Mouse (Mus musculus) midbrain, embryonic 15.5 days (tissue): Measurements from ENCODE around the gene Ly6g6c. TPM values are rescaled to one million over a fixed set of nuclear protein-coding genes. Genes with fewer than 3 reads are reported as not detected.

Source experiments
- ATAC-seq: fragments of 200-750 bp; cut with Nextera tagmentation; replicated peaks from 2 replicates; pipeline ENCODE4 v1.8.0; 2017; ENCODE audit warnings: moderate TSS enrichment
- H3K27ac ChIP-seq: fragments of 300-500 bp; sonication (generic); 2 replicates; pipeline ENCODE4 v1.5.1; 2015; ENCODE audit warnings: mild to moderate bottlenecking, inconsistent platforms
- H3K27me3 ChIP-seq: fragments of 300-500 bp; sonication (generic); replicated peaks from 2 replicates; pipeline ENCODE4 v1.6.1; 2015; ENCODE audit warnings: inconsistent platforms
- H3K36me3 ChIP-seq: fragments of 300-500 bp; sonication (generic); replicated peaks from 2 replicates; pipeline ENCODE4 v1.6.1; 2015; ENCODE audit warnings: inconsistent platforms
- H3K4me1 ChIP-seq: fragments of 300-500 bp; sonication (generic); 2 replicates; pipeline ENCODE4 v1.6.1; 2015; ENCODE audit warnings: inconsistent platforms
- H3K4me2 ChIP-seq: fragments of 300-500 bp; sonication (generic); 2 replicates; pipeline ENCODE4 v1.6.1; 2015; ENCODE audit warnings: inconsistent platforms, mild to moderate bottlenecking, moderate library complexity
- H3K4me3 ChIP-seq: fragments of 300-500 bp; sonication (generic); 2 replicates; pipeline ENCODE4 v1.5.1; 2015; ENCODE audit warnings: mild to moderate bottlenecking, inconsistent platforms
- H3K9ac ChIP-seq: fragments of 300-500 bp; sonication (generic); 2 replicates; pipeline ENCODE4 v1.6.1; 2015; ENCODE audit warnings: mild to moderate bottlenecking, inconsistent platforms
- H3K9me3 ChIP-seq: fragments of 300-500 bp; sonication (generic); 2 replicates; pipeline ENCODE4 v1.6.1; 2016; ENCODE audit warnings: inconsistent platforms
- WGBS: fragments of 180-500 bp; shearing (Covaris S2); methylation state at CpG from one replicate; pipeline ENCODE4 v1.1.7; 2015; ENCODE audit warnings: mixed read lengths; 5-methylcytosine and 5-hydroxymethylcytosine counted together
- polyA plus RNA-seq: library from polyadenylated mRNA; unstranded; fragments of >200 nt; fragmentation: Nextera tagmentation; extraction: Ambion mirVana; gene quantifications from 2 replicates; pipeline ENCODE4 v1.2.1, GENCODE M21; 2015

Ly6g6c gene
- polyA plus RNA-seq, 1 experiment from 2014 or later: not detected

GRCm38 (mm10) chr17:35051156-35052086 is 13.8 kb upstream of the Ly6g6c start:
- Histone ChIP-seq H3K27ac (peak overlapping the region; percentile 82), H3K27me3 (no peaks in the 10 kb centered on the region), H3K9ac (peak overlapping the region; percentile 42), H3K9me3 (no peaks in the 10 kb centered on the region), H3K4me1 (peaks cover 26% of the 10 kb centered on the region), H3K36me3 (no peaks in the 10 kb centered on the region), H3K4me2 (peak overlapping the region; percentile 48), H3K4me3 (peak overlapping the region; percentile 33)
- 3% methylated on average over 20 of the region's 21 CpGs for WGBS
- peak; percentile 48; the same call in 1 of the 2 replicates for ATAC-seq

DNA sequence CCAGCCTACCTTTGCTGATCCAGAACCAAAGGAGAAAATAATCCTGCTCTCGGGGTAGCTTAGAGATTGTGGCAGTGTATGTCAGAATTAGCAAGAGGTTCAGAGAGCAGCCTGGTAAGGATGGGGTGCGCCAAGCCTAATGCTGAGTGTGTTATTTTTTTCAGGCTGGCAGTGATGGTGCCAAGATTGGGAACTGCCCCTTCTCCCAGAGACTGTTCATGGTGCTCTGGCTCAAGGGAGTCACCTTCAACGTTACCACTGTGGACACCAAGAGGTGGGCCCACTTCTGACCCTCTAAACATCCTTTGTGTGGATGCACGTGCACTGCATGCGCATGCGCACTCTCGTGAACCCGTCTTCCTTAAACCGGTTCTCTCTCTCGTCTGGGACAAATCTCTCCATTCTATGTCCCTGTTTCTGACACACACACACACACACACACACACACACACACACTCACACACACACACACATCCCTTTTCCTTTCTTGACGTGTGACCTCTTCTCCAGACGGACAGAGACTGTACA is 12.9 kb upstream of the Ly6g6c start:
- Histone ChIP-seq H3K4me3 (no peak overlapping the region; the same call in 1 of the 2 replicates), H3K27ac (peak overlapping the region; percentile 82), H3K36me3 (no peaks in the 10 kb centered on the region), H3K9me3 (no peaks in the 10 kb centered on the region), H3K4me1 (peaks cover 24% of the 10 kb centered on the region), H3K27me3 (no peaks in the 10 kb centered on the region), H3K9ac (peak overlapping the region; percentile 42; the same call in 1 of the 2 replicates), H3K4me2 (peak overlapping the region; percentile 48; the same call in 1 of the 2 replicates)
- no peak for ATAC-seq
- WGBS: 68% methylated on average over 12 of the region's 12 CpGs

DNA sequence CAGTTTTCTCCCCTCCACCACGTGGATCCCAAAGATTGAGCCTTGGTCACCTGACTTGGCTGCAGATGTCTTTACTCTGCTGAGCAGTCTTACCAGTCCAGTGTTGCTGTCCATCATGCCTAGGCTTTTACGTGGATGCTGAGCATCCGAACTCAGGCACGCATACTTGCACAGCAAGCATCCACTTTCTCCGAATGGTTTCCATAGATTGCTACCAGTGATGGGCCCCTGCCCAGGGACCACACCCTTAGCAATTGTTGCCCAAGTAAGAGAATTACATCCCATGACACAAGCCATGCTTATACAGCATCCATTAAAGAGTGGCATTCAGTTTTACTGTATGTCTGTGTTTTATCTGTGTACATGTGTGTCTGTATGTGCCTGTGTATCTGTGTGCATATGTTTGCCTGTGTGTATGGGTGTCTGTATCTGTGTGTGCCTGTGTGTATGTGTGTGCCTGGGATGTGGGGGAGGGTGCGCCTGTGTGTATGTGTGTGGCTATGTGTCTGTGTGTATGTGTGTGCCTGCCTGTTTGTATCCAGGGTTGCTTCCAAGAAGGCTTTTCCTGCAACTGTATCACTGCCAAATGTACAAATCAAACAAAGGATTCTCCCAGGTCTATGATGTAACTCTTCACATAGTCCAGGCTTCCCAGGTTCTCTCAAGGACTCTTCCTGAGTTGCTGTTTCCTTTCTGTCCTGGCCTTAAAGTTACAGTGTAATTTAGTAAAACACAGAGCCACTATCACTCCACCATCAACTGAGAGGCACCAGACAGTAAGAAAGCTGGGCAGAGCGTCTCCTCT is 9.3 kb upstream of the Ly6g6c start:
- no peaks in the 10 kb centered on the region for H3K27me3 ChIP-seq
- H3K9ac ChIP-seq: no peak overlapping the region
- ATAC-seq: no peak
- WGBS: 92% methylated on average over 7 of the region's 7 CpGs
- H3K4me3 ChIP-seq: no peak overlapping the region
- H3K4me2 ChIP-seq: no peak overlapping the region
- no peaks in the 10 kb centered on the region for H3K36me3 ChIP-seq
- H3K9me3 ChIP-seq: no peaks in the 10 kb centered on the region
- no peak overlapping the region for H3K27ac ChIP-seq
- peaks cover 33% of the 10 kb centered on the region for H3K4me1 ChIP-seq

- Histone ChIP-seq H3K4me2 (no peak overlapping the region), H3K4me3 (no peak overlapping the region), H3K27ac (no peak overlapping the region), H3K36me3 (peaks cover 4% of the 10 kb centered on the region; the same call in 1 of the 2 replicates), H3K4me1 (peaks cover 24% of the 10 kb centered on the region), H3K27me3 (no peaks in the 10 kb centered on the region), H3K9ac (no peak overlapping the region), H3K9me3 (no peaks in the 10 kb centered on the region)
- WGBS: 86% methylated on average over 3 of the region's 3 CpGs
- no peak for ATAC-seq
Measured at GRCm38 (mm10) chr17:35057090-35057489, 8.1 kb upstream of the Ly6g6c start.

DNA sequence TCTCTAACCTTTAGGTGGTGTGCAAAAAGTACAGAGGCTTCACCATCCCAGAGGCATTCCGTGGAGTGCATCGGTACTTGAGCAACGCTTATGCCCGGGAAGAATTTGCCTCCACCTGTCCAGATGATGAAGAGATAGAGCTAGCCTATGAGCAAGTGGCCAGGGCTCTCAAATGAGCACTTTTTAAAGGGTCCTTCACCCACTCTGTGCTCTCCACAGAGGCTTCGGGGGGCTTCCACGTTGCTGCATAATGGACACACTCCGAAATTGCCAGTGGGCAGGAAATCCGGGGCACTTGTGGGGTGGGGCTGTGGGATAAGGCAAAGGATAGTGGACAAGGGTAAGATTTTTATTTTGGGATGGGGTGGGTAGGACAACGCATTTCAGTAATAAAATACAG is 6.9 kb upstream of the Ly6g6c start:
- peaks cover 4% of the 10 kb centered on the region; the same call in 1 of the 2 replicates for H3K27me3 ChIP-seq
- peaks cover 20% of the 10 kb centered on the region for H3K4me1 ChIP-seq
- peak overlapping the region; percentile 84 for H3K27ac ChIP-seq
- 68% methylated on average over 9 of the region's 9 CpGs for WGBS
- H3K36me3 ChIP-seq: peaks cover 4% of the 10 kb centered on the region; the same call in 1 of the 2 replicates
- H3K9me3 ChIP-seq: no peaks in the 10 kb centered on the region
- peak; percentile 19; the same call in 1 of the 2 replicates for ATAC-seq
- peak overlapping the region; percentile 71 for H3K9ac ChIP-seq
- H3K4me2 ChIP-seq: peak overlapping the region; percentile 76
- H3K4me3 ChIP-seq: peak overlapping the region; percentile 72

DNA sequence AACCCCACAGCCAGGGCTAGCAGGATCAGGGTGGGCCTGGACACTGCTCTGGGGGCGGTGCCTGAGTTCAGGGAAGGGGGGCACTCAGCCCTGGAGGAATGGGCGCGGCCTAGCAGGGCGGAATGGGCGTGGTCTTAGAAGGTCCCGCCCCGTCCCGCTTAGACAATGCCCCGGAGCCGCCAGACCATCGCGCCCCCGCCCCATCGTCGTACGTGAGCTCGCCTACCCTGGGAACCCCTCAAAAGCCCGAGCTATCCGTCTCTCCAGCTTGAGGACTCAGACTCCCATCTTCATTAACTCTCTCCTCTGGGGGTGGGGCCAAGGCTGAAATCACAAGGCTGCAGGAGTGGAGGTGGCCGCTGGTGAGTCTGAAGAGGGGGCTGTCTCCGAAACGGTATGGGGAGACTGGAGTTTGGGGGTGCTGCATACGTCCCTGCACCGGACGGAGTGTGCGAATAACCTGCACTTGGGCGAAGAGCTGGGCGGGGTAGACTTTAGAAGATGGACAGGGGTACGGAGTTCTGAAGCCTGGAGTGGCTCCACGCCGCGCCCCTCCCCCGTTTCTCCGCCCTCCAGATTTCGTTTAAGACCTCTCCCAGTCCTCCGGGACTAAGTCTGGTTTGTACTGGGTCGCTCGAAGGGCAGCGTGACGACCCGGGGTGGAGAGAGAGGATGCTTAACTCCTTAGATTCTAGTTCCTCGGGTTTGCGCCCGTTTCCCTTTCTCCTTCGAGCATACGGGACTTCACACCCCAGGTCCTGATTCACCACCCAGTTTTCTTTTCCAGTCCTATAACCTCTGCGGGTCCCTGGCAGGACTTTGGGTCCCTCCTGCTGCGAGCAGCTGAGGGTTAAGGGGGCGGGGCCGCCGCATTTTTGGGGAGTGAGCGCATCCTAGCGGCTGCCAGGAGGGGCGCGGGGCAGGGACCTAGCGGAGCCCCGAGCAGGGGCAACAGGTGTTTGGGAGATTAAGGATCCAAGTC is 6.0 kb upstream of the Ly6g6c start, which contains the start of gene Ddah2:
Gene Ddah2, plus strand, starts transcription at position 125 of the 982 bp plus-strand sequence.
- H3K4me3 ChIP-seq: peak within 1 kb of the TSS; percentile 72
- H3K36me3 ChIP-seq: peaks cover 4% of the 10 kb centered on the region; the same call in 1 of the 2 replicates
- H3K4me2 ChIP-seq: peak within 1 kb of the TSS; percentile 76
- no peaks in the 10 kb centered on the region for H3K9me3 ChIP-seq
- WGBS: under 1% methylated on average over 57 of the region's 57 CpGs
- ATAC-seq: peak; percentile 89
- H3K9ac ChIP-seq: peak within 1 kb of the TSS; percentile 71
- peaks cover 20% of the 10 kb centered on the region for H3K4me1 ChIP-seq
- H3K27me3 ChIP-seq: peaks cover 13% of the 10 kb centered on the region
- peak within 1 kb of the TSS; percentile 84 for H3K27ac ChIP-seq

DNA sequence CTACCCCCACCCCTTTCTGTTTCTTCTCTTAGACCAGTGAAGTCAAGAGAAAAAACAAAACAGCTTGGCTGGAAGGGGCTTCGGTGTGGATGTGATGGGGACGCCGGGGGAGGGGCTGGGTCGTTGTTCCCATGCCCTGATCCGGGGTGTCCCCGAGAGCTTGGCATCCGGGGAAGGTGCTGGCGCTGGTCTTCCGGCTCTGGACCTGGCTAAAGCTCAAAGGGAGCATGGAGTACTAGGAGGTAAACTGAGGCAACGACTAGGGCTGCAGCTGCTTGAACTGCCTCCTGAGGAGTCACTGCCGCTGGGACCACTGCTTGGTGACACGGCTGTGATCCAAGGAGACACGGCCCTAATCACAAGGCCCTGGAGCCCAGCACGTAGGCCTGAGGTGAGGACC is 5.1 kb upstream of the Ly6g6c start:
- Histone ChIP-seq H3K9me3 (no peaks in the 10 kb centered on the region), H3K4me3 (peak overlapping the region; percentile 72), H3K27ac (no peak overlapping the region), H3K4me1 (peaks cover 23% of the 10 kb centered on the region), H3K9ac (peak overlapping the region; percentile 71), H3K4me2 (peak overlapping the region; percentile 76), H3K27me3 (peaks cover 21% of the 10 kb centered on the region), H3K36me3 (peaks cover 4% of the 10 kb centered on the region; the same call in 1 of the 2 replicates)
- 24% methylated on average over 14 of the region's 14 CpGs for WGBS
- ATAC-seq: peak; percentile 37

DNA sequence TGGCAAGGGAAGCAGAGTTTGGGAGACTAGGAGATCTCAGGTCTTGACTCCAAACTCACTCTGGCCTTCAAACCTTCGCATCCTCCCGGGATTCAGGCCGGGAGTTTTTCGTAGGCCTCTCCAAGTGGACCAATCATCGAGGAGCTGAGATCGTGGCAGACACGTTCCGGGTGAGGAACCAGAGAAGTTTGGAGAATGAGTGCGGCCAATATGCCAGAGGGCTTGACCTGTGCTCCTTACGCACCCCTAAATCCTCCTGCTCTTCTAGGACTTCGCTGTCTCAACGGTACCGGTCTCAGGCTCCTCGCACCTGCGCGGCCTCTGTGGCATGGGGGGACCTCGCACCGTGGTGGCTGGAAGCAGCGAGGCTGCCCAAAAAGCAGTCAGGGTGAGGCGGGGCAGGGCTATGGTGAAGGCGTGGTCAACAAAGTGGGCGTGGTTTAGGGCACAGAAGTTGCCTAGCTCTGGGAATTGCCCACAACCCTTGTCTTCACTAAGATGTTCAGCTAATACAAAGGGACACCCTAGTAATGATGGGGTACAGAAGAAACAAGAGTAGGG is 4.4 kb upstream of the Ly6g6c start:
- no peaks in the 10 kb centered on the region for H3K9me3 ChIP-seq
- peaks cover 30% of the 10 kb centered on the region for H3K4me1 ChIP-seq
- H3K27me3 ChIP-seq: peaks cover 28% of the 10 kb centered on the region
- H3K27ac ChIP-seq: no peak overlapping the region
- H3K4me2 ChIP-seq: peak overlapping the region; percentile 76
- peak overlapping the region; percentile 71; the same call in 1 of the 2 replicates for H3K9ac ChIP-seq
- ATAC-seq: no peak
- peak overlapping the region; percentile 72 for H3K4me3 ChIP-seq
- 60% methylated on average over 22 of the region's 22 CpGs for WGBS
- H3K36me3 ChIP-seq: peaks cover 4% of the 10 kb centered on the region; the same call in 1 of the 2 replicates

- H3K4me1 ChIP-seq: peaks cover 30% of the 10 kb centered on the region
- H3K27me3 ChIP-seq: peaks cover 33% of the 10 kb centered on the region
- WGBS: 89% methylated on average over 8 of the region's 8 CpGs
- H3K9me3 ChIP-seq: no peaks in the 10 kb centered on the region
- no peak overlapping the region for H3K4me3 ChIP-seq
- no peak overlapping the region for H3K4me2 ChIP-seq
- H3K36me3 ChIP-seq: peaks cover 4% of the 10 kb centered on the region; the same call in 1 of the 2 replicates
- no peak overlapping the region; the same call in 1 of the 2 replicates for H3K9ac ChIP-seq
- no peak overlapping the region for H3K27ac ChIP-seq
- ATAC-seq: no peak
Measured at GRCm38 (mm10) chr17:35061299-35061698, 3.9 kb upstream of the Ly6g6c start.

DNA sequence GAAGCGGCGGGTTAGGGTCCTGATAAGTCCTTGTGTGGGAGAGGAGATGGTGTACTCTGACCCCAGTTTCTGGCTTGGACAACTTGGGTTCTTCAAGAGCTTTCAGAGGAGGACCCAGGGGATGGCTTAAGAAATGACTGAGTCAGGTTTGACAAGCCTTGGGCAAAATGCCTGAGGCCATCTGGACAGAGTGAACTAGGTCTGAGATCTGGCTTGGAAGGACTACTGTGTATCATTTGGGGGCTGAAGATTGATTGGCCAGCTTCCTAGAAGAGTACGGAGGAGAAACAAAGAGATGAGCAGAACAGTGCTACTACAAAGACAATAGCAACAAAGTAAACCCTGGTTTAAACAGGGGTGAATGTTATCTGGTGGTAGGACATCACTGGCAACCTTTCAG is 1.7 kb upstream of the Ly6g6c start:
- Histone ChIP-seq H3K4me3 (no peak overlapping the region), H3K9ac (no peak overlapping the region), H3K27ac (no peak overlapping the region), H3K4me1 (peaks cover 27% of the 10 kb centered on the region), H3K36me3 (peaks cover 4% of the 10 kb centered on the region; the same call in 1 of the 2 replicates), H3K9me3 (no peaks in the 10 kb centered on the region), H3K4me2 (no peak overlapping the region), H3K27me3 (peaks cover 41% of the 10 kb centered on the region)
- no peak for ATAC-seq
- WGBS: 95% methylated on average over 3 of the region's 3 CpGs
